Mouse (Mus musculus) olfactory bulb, adult 2 months (tissue): ENCODE measurements at regions not wholly inside any gene's neighbourhood (a gene's known extent, or its start where the extent isn't known, plus 50 kb on each side); places are given as distances from the start of the nearest gene placed in this dataset.

Source experiments
- CTCF ChIP-seq: fragments of 200-500 bp; IDR thresholded peaks from 2 replicates; pipeline ENCODE4 v1.5.1; 2012; ENCODE audit warnings: low read depth, mild to moderate bottlenecking, low read length, moderate library complexity; ENCODE audit not compliant: insufficient read depth
- POLR2A ChIP-seq: fragments of 200-500 bp; IDR thresholded peaks from 2 replicates; pipeline ENCODE4 v1.6.1; 2012; ENCODE audit warnings: mild to moderate bottlenecking, low read depth, low read length, moderate library complexity; ENCODE audit not compliant: insufficient read depth

GRCm38 (mm10) chr12:5753831-5754230 is 378.3 kb upstream of the Klhl29 start:
- TF ChIP-seq POLR2A (no peak), CTCF (no peak)
